Comparison of ENCODE assay signal across 16 mouse cellular contexts in genomic region chr4:55001386-55001785, GRCm38 (mm10). TPM values are rescaled to one million over a fixed set of nuclear protein-coding genes. Genes with fewer than 3 reads are reported as not detected.
A peak's percentile ranks its signal among the peaks of the same experiment; 100 is the strongest.
DNase-seq lines count a peak whose midpoint lies in the region; ATAC-seq and TF ChIP-seq lines count a peak whose summit lies in the region.
"Had no signal": no experiment of that assay in that cellular context is flagged by ENCODE, and none has a peak within 500 bp of the region (broad histone marks: within the 10 kb centered on the region; RNA-seq: fewer than 3 reads in every experiment).

No protein-coding gene starts in this region.

- intact Hi-C loops in heart, postnatal 10 days (cut with DNase I), result no loop called here

- no peak overlapping the region for H3K9ac ChIP-seq in kidney, postnatal 0 days (ENCODE audit: low read depth, low read length)
- no peak overlapping the region for H3K9ac ChIP-seq in kidney, embryonic 14.5 days (ENCODE audit: low read depth, low read length)
- H3K9ac ChIP-seq in midbrain, embryonic 13.5 days (replicated peaks), result no peak overlapping the region
- H3K9ac ChIP-seq: hindbrain, embryonic 15.5 days; lung, embryonic 15.5 days had no signal

- ATAC-seq in cerebellum, adult (ENCODE audit: insufficient number of reproducible peaks, low FRiP score, low TSS enrichment), result no peak
- no peak for ATAC-seq in kidney, postnatal 0 days (replicated peaks; ENCODE audit: low FRiP score, low read depth)
- ATAC-seq in kidney, embryonic 14.5 days (ENCODE audit: low FRiP score, low TSS enrichment), result no peak
- ATAC-seq in midbrain, embryonic 13.5 days, result no peak

- 77% methylated on average over 3 of the region's 3 CpGs for WGBS in kidney, postnatal 0 days
- WGBS in kidney, embryonic 14.5 days, result 86% methylated on average over 3 of the region's 3 CpGs
- 87% methylated on average over 3 of the region's 3 CpGs for WGBS in midbrain, embryonic 13.5 days

- DNase-seq in cerebellum, postnatal 10 days, result peak; percentile 42 to 49
- DNase-seq in kidney, postnatal 0 days (ENCODE audit: low spot score), result peak; percentile 24
- peak; percentile 58 for DNase-seq in R1 (ENCODE audit: low read depth, low spot score)
- peak; percentile 55 to 70 for DNase-seq in heart, postnatal 10 days
- DNase-seq in spleen, adult 12 weeks (ENCODE audit: low spot score), result no peak
- DNase-seq: B cell, adult 2 months; gastrocnemius, postnatal 14 days had no signal

- peaks cover 9% of the 10 kb centered on the region for H3K4me1 ChIP-seq in kidney, postnatal 0 days (replicated peaks; ENCODE audit: insufficient read depth, low read length)
- H3K4me1 ChIP-seq in kidney, embryonic 14.5 days (ENCODE audit: control insufficient read depth, insufficient read depth, low read length), result peaks cover 26% of the 10 kb centered on the region
- H3K4me1 ChIP-seq in midbrain, embryonic 13.5 days (replicated peaks), result peaks cover 46% of the 10 kb centered on the region

- no peak overlapping the region for H3K27ac ChIP-seq in kidney, postnatal 0 days
- H3K27ac ChIP-seq in kidney, embryonic 14.5 days (ENCODE audit: low read depth, low read length), result no peak overlapping the region
- H3K27ac ChIP-seq in midbrain, embryonic 13.5 days, result no peak overlapping the region
- H3K27ac ChIP-seq: hindbrain, embryonic 15.5 days; layer of hippocampus, adult 2 months; lung, embryonic 15.5 days had no signal

- H3K36me3 ChIP-seq in kidney, postnatal 0 days (ENCODE audit: insufficient read depth, low read length), result no peaks in the 10 kb centered on the region
- no peaks in the 10 kb centered on the region for H3K36me3 ChIP-seq in kidney, embryonic 14.5 days (ENCODE audit: control insufficient read depth, insufficient read depth, low read length)
- peaks cover 19% of the 10 kb centered on the region for H3K36me3 ChIP-seq in midbrain, embryonic 13.5 days
- H3K36me3 ChIP-seq: hindbrain, embryonic 15.5 days; lung, embryonic 15.5 days had no signal

- no peaks in the 10 kb centered on the region for H3K27me3 ChIP-seq in kidney, postnatal 0 days (ENCODE audit: insufficient read depth, low read length)
- no peaks in the 10 kb centered on the region for H3K27me3 ChIP-seq in kidney, embryonic 14.5 days (ENCODE audit: control insufficient read depth, insufficient read depth, low read length)
- no peaks in the 10 kb centered on the region for H3K27me3 ChIP-seq in midbrain, embryonic 13.5 days
- H3K27me3 ChIP-seq: hindbrain, embryonic 15.5 days; lung, embryonic 15.5 days had no signal

- H3K4me2 ChIP-seq in kidney, postnatal 0 days (ENCODE audit: low read length), result no peak overlapping the region
- no peak overlapping the region for H3K4me2 ChIP-seq in kidney, embryonic 14.5 days (replicated peaks; ENCODE audit: low read depth, low read length)
- H3K4me2 ChIP-seq in midbrain, embryonic 13.5 days (replicated peaks), result no peak overlapping the region
- H3K4me2 ChIP-seq: hindbrain, embryonic 15.5 days; lung, embryonic 15.5 days had no signal

- H3K9me3 ChIP-seq in kidney, postnatal 0 days (replicated peaks; ENCODE audit: low read length), result no peaks in the 10 kb centered on the region
- H3K9me3 ChIP-seq in kidney, embryonic 14.5 days (ENCODE audit: control insufficient read depth, low read length), result no peaks in the 10 kb centered on the region
- H3K9me3 ChIP-seq in midbrain, embryonic 13.5 days, result no peaks in the 10 kb centered on the region
- H3K9me3 ChIP-seq: hindbrain, embryonic 15.5 days; lung, embryonic 15.5 days had no signal

- H3K4me3 ChIP-seq in kidney, postnatal 0 days (replicated peaks; ENCODE audit: low read depth, low read length), result no peak overlapping the region
- H3K4me3 ChIP-seq in kidney, embryonic 14.5 days (ENCODE audit: low read length), result no peak overlapping the region
- no peak overlapping the region for H3K4me3 ChIP-seq in midbrain, embryonic 13.5 days (replicated peaks)
- H3K4me3 ChIP-seq: erythroblast, embryonic 14.5 days; hindbrain, embryonic 15.5 days; layer of hippocampus, adult 2 months; lung, embryonic 15.5 days had no signal

- no peak for TF ChIP-seq CTCF in kidney, postnatal 0 days (IDR thresholded peaks at IDR 0.05; ENCODE audit: low read depth)

RNA-seq across cellular contexts. Expression of gene Zfp462, which starts 56.5 kb away (rescaled TPM):
- 2.6 and 2.9 TPM in 2 replicates for polyA plus RNA-seq in kidney, postnatal 0 days (2015; fragmentation: Nextera tagmentation; extraction: Ambion mirVana)
- polyA plus RNA-seq in kidney, embryonic 14.5 days (2014; fragmentation: Nextera tagmentation; extraction: Ambion mirVana), result 6.2 and 10.0 TPM in 2 replicates
- 10 to 100 TPM; 17.7 to 18.5 TPM for total RNA-seq in heart, postnatal 10 days (2021)
- polyA plus RNA-seq in midbrain, embryonic 13.5 days (2015; fragmentation: Nextera tagmentation; extraction: Ambion mirVana), result 22.6 and 23.1 TPM in 2 replicates
- total RNA-seq: MEL; monocyte, adult 5-6 weeks had no signal
- polyA plus RNA-seq: erythroblast, embryonic 14.5 days had no signal
